Mouse (Mus musculus) limb, embryonic 15.5 days (tissue): Measurements from ENCODE around the gene Fbxw5. TPM values are rescaled to one million over a fixed set of nuclear protein-coding genes. Genes with fewer than 3 reads are reported as not detected.

Experiments
- ATAC-seq: fragments of 200-750 bp; cut with Nextera tagmentation; 2 replicates; pipeline ENCODE4 v1.8.0; 2017; ENCODE audit warnings: low read depth, moderate TSS enrichment; ENCODE audit not compliant: insufficient number of reproducible peaks, low FRiP score, low TSS enrichment
- H3K27ac ChIP-seq: fragments of 300-500 bp; sonication (generic); 2 replicates; pipeline ENCODE4 v1.5.1; 2015; ENCODE audit warnings: moderate library complexity, mild to moderate bottlenecking, inconsistent platforms
- H3K27me3 ChIP-seq: fragments of 300-500 bp; sonication (generic); 2 replicates; pipeline ENCODE4 v1.6.1; 2015; ENCODE audit warnings: inconsistent platforms
- H3K36me3 ChIP-seq: fragments of 300-500 bp; sonication (generic); 2 replicates; pipeline ENCODE4 v1.6.1; 2015; ENCODE audit warnings: inconsistent platforms
- H3K4me1 ChIP-seq: fragments of 300-500 bp; sonication (generic); 2 replicates; pipeline ENCODE4 v1.6.1; 2015; ENCODE audit warnings: inconsistent platforms
- H3K4me2 ChIP-seq: fragments of 300-500 bp; sonication (generic); 2 replicates; pipeline ENCODE4 v1.6.1; 2015; ENCODE audit warnings: mild to moderate bottlenecking, inconsistent platforms
- H3K4me3 ChIP-seq: fragments of 300-500 bp; sonication (generic); 2 replicates; pipeline ENCODE4 v1.5.1; 2015; ENCODE audit warnings: mild to moderate bottlenecking, inconsistent platforms
- H3K9ac ChIP-seq: fragments of 300-500 bp; sonication (generic); 2 replicates; pipeline ENCODE4 v1.6.1; 2015; ENCODE audit warnings: inconsistent platforms
- H3K9me3 ChIP-seq: fragments of 300-500 bp; sonication (generic); 2 replicates; pipeline ENCODE4 v1.6.1; 2016; ENCODE audit warnings: inconsistent platforms
- WGBS: fragments of 180-500 bp; shearing (Covaris S2); methylation state at CpG from one replicate; pipeline ENCODE4 v1.1.7; 2015; 5-methylcytosine and 5-hydroxymethylcytosine counted together
- polyA plus RNA-seq: library from polyadenylated mRNA; unstranded; fragments of >200 nt; fragmentation: Nextera tagmentation; extraction: Ambion mirVana; gene quantifications from 2 replicates; pipeline ENCODE4 v1.2.1, GENCODE M21; 2015

Fbxw5 gene
- polyA plus RNA-seq, 1 experiment from 2014 or later = 73.0 TPM

DNA sequence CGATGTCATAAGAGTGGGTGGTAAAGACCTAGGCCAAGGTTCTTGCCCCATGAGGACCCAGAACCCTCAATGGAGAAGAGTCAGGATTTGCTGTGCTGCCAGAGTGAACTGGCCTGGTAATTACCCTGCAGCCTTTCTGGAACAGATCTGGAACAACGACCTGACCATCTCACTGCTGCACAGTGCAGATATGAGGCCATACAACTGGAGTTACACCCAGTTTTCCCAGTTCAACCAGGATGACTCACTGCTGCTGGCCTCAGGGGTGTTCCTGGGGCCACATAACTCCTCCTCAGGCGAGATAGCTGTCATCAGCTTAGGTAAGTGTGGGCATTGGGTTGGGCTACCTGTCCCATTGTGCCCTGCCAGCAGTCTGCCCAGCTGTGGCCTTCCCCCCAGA, 2.2 kb downstream of the Fbxw5 start:
- no peak overlapping the region for H3K9ac ChIP-seq
- peak overlapping the region; percentile 9; the same call in 1 of the 2 replicates for H3K27ac ChIP-seq
- no peaks in the 10 kb centered on the region for H3K27me3 ChIP-seq
- peaks cover 40% of the 10 kb centered on the region for H3K36me3 ChIP-seq
- 78% methylated on average over 3 of the region's 3 CpGs for WGBS
- ATAC-seq = no peak
- H3K4me3 ChIP-seq = no peak overlapping the region
- no peak overlapping the region for H3K4me2 ChIP-seq
- peaks cover 19% of the 10 kb centered on the region for H3K4me1 ChIP-seq
- no peaks in the 10 kb centered on the region for H3K9me3 ChIP-seq

DNA sequence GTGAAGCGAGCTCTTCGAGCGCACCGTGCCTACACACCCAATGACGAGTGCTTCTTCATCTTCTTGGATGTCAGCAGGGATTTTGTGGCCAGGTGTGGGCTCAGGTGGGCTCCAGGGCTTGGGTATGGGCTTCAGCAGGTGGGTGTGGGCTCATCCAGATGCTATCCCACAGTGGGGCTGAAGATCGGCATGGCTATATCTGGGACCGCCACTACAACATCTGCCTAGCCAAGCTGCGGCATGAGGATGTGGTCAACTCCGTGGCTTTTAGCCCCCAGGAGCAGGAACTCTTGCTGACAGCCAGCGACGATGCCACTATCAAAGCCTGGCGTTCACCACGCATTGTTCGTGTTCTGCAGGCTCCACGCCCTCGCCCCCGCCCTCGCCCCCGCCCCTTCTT, 4.0 kb downstream of the Fbxw5 start:
- Histone ChIP-seq H3K27ac (no peak overlapping the region), H3K9me3 (no peaks in the 10 kb centered on the region), H3K9ac (no peak overlapping the region), H3K4me2 (no peak overlapping the region), H3K4me1 (peaks cover 19% of the 10 kb centered on the region), H3K4me3 (no peak overlapping the region), H3K36me3 (peaks cover 40% of the 10 kb centered on the region), H3K27me3 (no peaks in the 10 kb centered on the region)
- 90% methylated on average over 19 of the region's 19 CpGs for WGBS
- ATAC-seq = no peak

DNA sequence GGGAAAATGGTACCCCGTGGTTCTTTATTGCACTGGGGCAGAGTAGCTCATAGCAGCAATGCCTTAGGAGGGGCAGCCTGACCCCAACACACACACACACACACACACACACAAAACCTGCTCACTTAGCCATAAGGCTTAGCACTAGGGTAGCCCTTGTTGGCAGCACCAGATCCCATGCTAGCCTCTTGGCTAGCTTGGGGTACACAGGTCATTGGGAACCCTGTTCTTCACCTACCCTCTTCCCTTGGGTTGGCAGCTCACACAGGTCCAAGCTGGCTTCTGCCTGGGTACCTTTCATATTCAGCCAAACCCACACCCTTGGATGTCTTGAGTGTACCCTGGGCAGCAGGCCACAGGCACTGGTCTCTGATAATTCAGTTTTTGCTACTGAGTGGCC, 4.5 kb downstream of the Fbxw5 start:
- Histone ChIP-seq H3K4me1 (peaks cover 17% of the 10 kb centered on the region), H3K4me3 (no peak overlapping the region), H3K27me3 (no peaks in the 10 kb centered on the region), H3K4me2 (no peak overlapping the region), H3K27ac (no peak overlapping the region), H3K9ac (no peak overlapping the region), H3K9me3 (no peaks in the 10 kb centered on the region), H3K36me3 (peaks cover 40% of the 10 kb centered on the region)
- ATAC-seq = no peak
- 88% methylated on average over 1 of the region's 1 CpGs for WGBS

DNA sequence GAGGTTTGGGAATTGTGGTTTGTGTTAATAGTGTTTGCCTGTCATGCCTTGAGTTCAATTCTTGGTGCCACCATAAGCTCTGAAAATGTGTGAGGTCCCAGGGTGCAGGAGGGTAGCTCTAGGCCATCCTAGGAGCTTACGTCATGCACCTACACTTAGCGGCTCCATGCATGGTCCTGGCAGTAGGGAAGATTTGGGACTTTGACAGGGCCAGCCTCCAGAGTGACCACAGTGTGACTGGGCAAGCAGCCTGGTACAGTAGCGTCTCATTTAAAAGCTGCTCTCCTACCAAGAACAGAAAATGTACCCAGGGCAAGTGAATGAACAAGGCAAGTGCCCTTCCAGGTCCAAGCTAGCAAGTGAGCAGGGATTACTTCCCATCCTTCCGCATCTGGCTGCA, 5.3 kb downstream of the Fbxw5 start:
- Histone ChIP-seq H3K4me2 (no peak overlapping the region), H3K27ac (no peak overlapping the region), H3K36me3 (peaks cover 40% of the 10 kb centered on the region), H3K4me1 (peaks cover 13% of the 10 kb centered on the region), H3K27me3 (no peaks in the 10 kb centered on the region), H3K4me3 (no peak overlapping the region), H3K9ac (no peak overlapping the region), H3K9me3 (no peaks in the 10 kb centered on the region)
- no peak for ATAC-seq
- WGBS = 97% methylated on average over 4 of the region's 4 CpGs

DNA sequence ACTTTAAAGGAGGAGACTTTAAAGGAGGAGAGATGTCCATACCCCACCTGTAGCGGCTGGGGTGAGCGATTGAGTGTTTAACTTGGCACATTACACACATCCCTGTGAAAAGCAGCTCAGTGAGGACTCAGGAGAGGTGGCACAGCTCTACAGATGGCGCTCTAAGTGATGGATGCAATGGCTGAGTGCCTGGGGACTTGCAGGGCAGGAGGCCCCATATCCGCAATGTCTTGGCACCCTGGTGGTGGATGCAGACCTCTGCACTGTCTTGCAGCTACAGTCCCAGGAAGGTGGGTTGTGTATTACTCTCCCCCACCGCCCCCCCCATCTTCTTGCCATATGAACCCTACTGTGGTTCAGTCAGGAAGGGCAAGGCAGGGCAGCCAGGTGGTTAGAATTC, 6.4 kb downstream of the Fbxw5 start:
- ATAC-seq = no peak
- Histone ChIP-seq H3K36me3 (peaks cover 40% of the 10 kb centered on the region), H3K4me3 (no peak overlapping the region), H3K27me3 (no peaks in the 10 kb centered on the region), H3K27ac (no peak overlapping the region), H3K9ac (no peak overlapping the region), H3K4me2 (no peak overlapping the region), H3K4me1 (peaks cover 5% of the 10 kb centered on the region), H3K9me3 (no peaks in the 10 kb centered on the region)
- WGBS = 33% methylated on average over 5 of the region's 5 CpGs

DNA sequence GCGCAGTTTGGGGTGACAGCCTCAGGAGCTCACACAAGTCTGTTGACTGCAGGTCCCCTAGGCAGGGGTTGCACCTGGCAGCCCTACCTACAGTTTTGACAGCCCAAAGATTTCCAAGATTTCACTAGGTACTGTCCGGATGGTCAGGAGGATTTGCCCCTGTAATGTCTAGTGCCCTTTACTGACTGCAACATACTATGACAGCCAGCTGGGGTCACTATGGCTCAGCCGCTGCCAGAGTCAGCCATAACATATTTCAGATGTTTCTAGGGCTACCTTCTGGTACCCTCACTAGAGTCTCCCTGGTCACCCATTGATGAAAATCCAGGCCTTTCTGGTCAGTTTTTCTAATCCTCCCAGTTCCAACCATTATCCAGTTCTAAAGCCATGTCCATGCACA, 9.4 kb downstream of the Fbxw5 start:
- WGBS = 62% methylated on average over 3 of the region's 3 CpGs
- no peaks in the 10 kb centered on the region for H3K27me3 ChIP-seq
- no peak overlapping the region for H3K4me2 ChIP-seq
- H3K9me3 ChIP-seq = no peaks in the 10 kb centered on the region
- H3K36me3 ChIP-seq = peaks cover 14% of the 10 kb centered on the region
- no peak for ATAC-seq
- H3K4me1 ChIP-seq = no peaks in the 10 kb centered on the region
- no peak overlapping the region for H3K27ac ChIP-seq
- H3K9ac ChIP-seq = no peak overlapping the region
- no peak overlapping the region for H3K4me3 ChIP-seq

DNA sequence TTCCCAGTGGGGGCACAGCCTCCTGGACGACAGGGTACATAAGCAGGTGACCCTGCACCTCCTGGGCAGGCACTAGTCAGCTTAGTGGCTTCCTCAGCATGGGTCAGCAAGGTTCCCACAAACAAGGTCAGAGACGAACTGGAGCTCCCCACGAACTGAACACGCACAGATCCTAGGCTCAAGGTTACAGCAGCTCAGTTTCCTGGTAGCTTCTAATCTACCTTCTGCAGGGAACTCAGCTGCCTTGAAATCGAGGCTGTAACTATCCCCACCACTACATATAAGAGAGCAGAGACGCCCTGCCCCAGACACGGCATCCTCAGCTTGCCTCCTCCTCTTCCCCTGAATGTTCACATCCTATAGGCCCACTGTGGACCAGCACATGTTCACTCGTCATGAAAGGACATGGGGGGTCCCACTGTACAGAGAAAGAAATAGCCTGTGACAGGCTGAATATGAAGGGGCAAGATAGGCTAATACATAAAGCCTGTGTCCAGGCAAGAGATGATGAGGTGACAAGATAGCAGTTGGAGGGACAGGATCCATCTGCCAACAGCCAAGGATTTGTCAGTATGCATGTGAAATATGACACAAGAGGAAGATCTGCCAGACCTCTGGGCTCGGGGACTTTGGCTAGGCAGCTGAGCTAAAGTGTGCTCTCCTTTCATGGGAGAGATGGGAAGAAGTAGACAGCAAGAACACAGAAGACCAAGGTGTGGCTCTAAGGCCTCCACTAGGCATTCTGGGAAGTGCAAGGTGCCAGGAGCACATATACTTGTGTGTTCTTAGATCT, 26.2 kb downstream of the Fbxw5 start:
- Histone ChIP-seq H3K4me2 (no peak overlapping the region), H3K36me3 (peaks cover 95% of the 10 kb centered on the region), H3K9me3 (no peaks in the 10 kb centered on the region), H3K27me3 (no peaks in the 10 kb centered on the region), H3K27ac (no peak overlapping the region), H3K9ac (no peak overlapping the region), H3K4me1 (no peaks in the 10 kb centered on the region), H3K4me3 (no peak overlapping the region)
- 85% methylated on average over 9 of the region's 9 CpGs for WGBS
- ATAC-seq = no peak

DNA sequence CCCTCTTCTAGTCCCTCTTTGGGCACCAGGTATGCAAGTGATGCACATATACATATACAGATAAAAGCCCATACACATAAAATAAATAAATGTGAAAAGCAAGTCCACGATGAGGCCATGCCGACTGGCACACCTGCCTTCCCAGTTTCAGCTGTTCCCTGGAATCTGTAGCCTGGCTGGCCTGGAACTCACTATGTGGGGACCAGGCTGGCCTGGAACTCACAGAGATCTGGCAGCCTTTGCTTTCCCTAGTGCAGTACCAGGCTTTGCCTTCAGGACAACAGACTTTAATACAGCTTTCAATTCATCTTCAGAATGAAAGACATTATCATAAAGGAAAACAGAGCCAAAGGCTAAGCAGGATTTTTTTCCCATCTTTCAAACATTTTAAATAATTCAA, 33.2 kb downstream of the Fbxw5 start:
- WGBS = 91% methylated on average over 2 of the region's 2 CpGs
- Histone ChIP-seq H3K27ac (no peak overlapping the region), H3K36me3 (peaks cover 79% of the 10 kb centered on the region), H3K9ac (no peak overlapping the region), H3K27me3 (no peaks in the 10 kb centered on the region), H3K9me3 (no peaks in the 10 kb centered on the region), H3K4me1 (0 out of 2 replicates have a peak, but pooled peaks cover 3% of the 10 kb centered on the region), H3K4me2 (no peak overlapping the region), H3K4me3 (no peak overlapping the region)
- no peak for ATAC-seq

DNA sequence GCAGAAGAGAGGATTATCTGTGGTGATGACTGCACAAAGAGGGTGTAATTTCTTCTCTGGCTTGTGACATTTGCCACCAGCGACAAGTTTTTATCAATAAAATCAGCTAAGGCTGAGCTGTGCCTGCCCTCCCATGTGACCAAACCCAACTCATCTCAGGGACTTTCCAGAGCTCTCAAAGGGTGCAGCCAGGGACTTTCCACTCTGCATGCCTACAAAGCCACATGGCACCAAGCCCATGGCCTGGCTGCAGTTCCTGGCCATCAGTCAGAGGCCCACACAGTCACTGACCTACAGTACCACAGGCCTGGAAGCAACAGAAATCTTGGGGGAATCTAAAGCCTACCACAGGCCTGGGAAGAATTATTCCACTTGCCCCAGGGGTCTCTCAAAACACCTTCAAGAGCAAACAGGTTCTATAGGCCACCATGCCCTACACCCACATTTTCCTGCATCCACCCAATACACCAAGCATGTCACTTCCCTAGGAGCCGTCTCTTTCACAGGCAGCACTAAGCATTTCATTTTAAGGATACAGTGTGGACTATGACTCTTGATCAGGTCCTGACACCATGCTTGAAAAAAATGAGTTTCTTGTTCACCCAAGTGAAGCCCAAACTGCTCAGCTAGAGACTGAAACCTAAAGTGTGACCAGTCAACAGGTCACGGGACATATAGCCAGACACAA, 33.8 kb downstream of the Fbxw5 start:
- 81% methylated on average over 3 of the region's 3 CpGs for WGBS
- Histone ChIP-seq H3K9ac (no peak overlapping the region), H3K9me3 (no peaks in the 10 kb centered on the region), H3K27ac (no peak overlapping the region), H3K4me3 (no peak overlapping the region), H3K36me3 (peaks cover 77% of the 10 kb centered on the region), H3K4me2 (no peak overlapping the region), H3K27me3 (no peaks in the 10 kb centered on the region), H3K4me1 (0 out of 2 replicates have a peak, but pooled peaks cover 3% of the 10 kb centered on the region)
- ATAC-seq = no peak

DNA sequence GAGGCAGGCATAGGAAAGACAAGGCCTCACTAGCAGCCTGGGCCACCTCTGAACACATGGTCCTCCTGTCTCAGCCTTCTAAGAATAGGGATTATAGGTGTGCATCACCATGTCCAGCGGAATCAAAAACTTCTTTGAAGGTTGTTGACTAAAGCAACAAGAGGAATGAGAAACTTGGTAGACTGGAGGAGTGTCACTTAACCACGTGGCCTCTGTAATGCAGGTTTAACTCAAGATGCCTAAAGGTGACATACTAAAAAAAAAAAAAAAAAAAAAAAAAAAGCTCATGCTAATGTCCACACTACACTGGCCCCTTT, 34.3 kb downstream of the Fbxw5 start:
- Histone ChIP-seq H3K4me1 (0 out of 2 replicates have a peak, but pooled peaks cover 3% of the 10 kb centered on the region), H3K4me3 (no peak overlapping the region), H3K27me3 (no peaks in the 10 kb centered on the region), H3K4me2 (no peak overlapping the region), H3K27ac (no peak overlapping the region), H3K36me3 (peaks cover 72% of the 10 kb centered on the region), H3K9me3 (no peaks in the 10 kb centered on the region), H3K9ac (no peak overlapping the region)
- WGBS = 96% methylated on average over 2 of the region's 2 CpGs
- no peak for ATAC-seq

DNA sequence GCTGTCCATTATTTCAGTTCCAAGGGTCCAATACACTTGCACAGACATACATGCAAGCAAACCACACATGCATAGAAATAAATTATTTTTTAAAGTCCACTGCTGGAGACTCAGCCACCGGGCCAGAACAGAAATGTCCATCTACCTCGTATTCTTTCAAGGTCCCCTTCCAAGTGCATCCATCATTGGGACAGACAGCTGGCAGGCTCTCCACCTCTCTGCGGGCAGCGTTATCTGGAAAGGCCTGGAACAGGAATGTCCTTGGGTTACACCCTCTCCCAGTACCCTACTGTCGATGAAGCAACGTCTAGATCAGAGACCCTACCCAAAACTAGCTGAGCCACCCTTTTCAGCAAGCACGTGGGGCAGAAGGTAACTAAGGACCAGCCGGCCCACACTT, 36.0 kb downstream of the Fbxw5 start:
- no peak for ATAC-seq
- H3K4me2 ChIP-seq = no peak overlapping the region
- 0 out of 2 replicates have a peak, but pooled peaks cover 3% of the 10 kb centered on the region for H3K4me1 ChIP-seq
- H3K4me3 ChIP-seq = no peak overlapping the region
- no peaks in the 10 kb centered on the region for H3K9me3 ChIP-seq
- H3K36me3 ChIP-seq = peaks cover 56% of the 10 kb centered on the region
- no peaks in the 10 kb centered on the region for H3K27me3 ChIP-seq
- H3K27ac ChIP-seq = no peak overlapping the region
- WGBS = 88% methylated on average over 8 of the region's 8 CpGs
- H3K9ac ChIP-seq = no peak overlapping the region

DNA sequence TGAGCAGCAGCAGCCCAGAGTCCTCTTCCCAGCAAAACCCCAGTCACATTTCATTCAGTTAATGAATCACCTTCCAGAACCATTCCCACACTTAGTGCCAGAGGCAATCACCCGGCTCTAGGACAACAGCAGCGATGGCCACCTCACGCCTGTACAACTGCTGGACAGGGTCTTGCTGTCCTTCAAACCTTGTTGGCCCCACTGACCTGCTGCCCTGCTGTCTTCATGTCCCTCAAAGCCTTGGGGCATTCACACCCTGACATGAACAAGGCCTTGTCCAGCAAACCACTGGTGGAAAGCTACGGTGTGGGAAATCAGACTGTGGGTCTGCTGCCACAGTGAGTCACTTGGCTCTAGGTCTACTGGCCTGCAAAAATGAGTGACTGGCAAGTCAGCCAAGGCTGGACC, 40.0 kb downstream of the Fbxw5 start:
- Histone ChIP-seq H3K9ac (no peak overlapping the region), H3K4me1 (peaks cover 11% of the 10 kb centered on the region), H3K27me3 (no peaks in the 10 kb centered on the region), H3K9me3 (no peaks in the 10 kb centered on the region), H3K4me2 (no peak overlapping the region), H3K36me3 (peaks cover 35% of the 10 kb centered on the region), H3K27ac (no peak overlapping the region), H3K4me3 (no peak overlapping the region)
- 93% methylated on average over 4 of the region's 4 CpGs for WGBS
- no peak for ATAC-seq
